Mouse (Mus musculus): Measurements from ENCODE around the gene Dlgap4. TPM values are rescaled to one million over a fixed set of nuclear protein-coding genes. Genes with fewer than 3 reads are reported as not detected.

Gene Dlgap4
- polyA plus RNA-seq, 1 experiment from 2014 or later = 96.6 TPM

- Histone ChIP-seq H3K9me3 (replicated peaks) (no peaks in the 10 kb centered on the region), H3K4me3 (replicated peaks) (no peak overlapping the region), H3K4me2 (replicated peaks) (no peak overlapping the region), H3K9ac (no peak overlapping the region), H3K4me1 (0 out of 2 replicates have a peak, but pooled peaks cover 8% of the 10 kb centered on the region), H3K27ac (replicated peaks) (no peak overlapping the region), H3K27me3 (no peaks in the 10 kb centered on the region), H3K36me3 (no peaks in the 10 kb centered on the region)
- WGBS = 45% methylated on average over 9 of the region's 9 CpGs
- ATAC-seq (ENCODE audit: insufficient number of reproducible peaks, low FRiP score, low TSS enrichment, low read depth) = no peak
Observed at GRCm38 (mm10) chr2:156698168-156698567, 84.7 kb downstream of the Dlgap4 start.

- H3K4me1 ChIP-seq = no peaks in the 10 kb centered on the region
- H3K4me3 ChIP-seq (replicated peaks) = no peak overlapping the region
- no peaks in the 10 kb centered on the region for H3K36me3 ChIP-seq
- H3K9ac ChIP-seq = no peak overlapping the region
- H3K27me3 ChIP-seq = no peaks in the 10 kb centered on the region
- no peaks in the 10 kb centered on the region for H3K9me3 ChIP-seq (replicated peaks)
- H3K4me2 ChIP-seq (replicated peaks) = no peak overlapping the region
- WGBS = 20% methylated on average over 6 of the region's 6 CpGs
- no peak overlapping the region for H3K27ac ChIP-seq (replicated peaks)
- no peak for ATAC-seq (ENCODE audit: insufficient number of reproducible peaks, low FRiP score, low TSS enrichment, low read depth)
Observed at GRCm38 (mm10) chr2:156705473-156705872, 92.0 kb downstream of the Dlgap4 start.

- Histone ChIP-seq H3K27ac (replicated peaks) (no peak overlapping the region), H3K4me3 (replicated peaks) (no peak overlapping the region), H3K9ac (no peak overlapping the region), H3K4me2 (replicated peaks) (no peak overlapping the region), H3K27me3 (no peaks in the 10 kb centered on the region), H3K9me3 (replicated peaks) (no peaks in the 10 kb centered on the region), H3K4me1 (peaks cover 32% of the 10 kb centered on the region), H3K36me3 (no peaks in the 10 kb centered on the region)
- WGBS = 73% methylated on average over 6 of the region's 6 CpGs
- no peak for ATAC-seq (ENCODE audit: insufficient number of reproducible peaks, low FRiP score, low TSS enrichment, low read depth)
Observed at GRCm38 (mm10) chr2:156716683-156717082, 103.2 kb downstream of the Dlgap4 start.

GRCm38 (mm10) chr2:156717320-156718281 lies 104.1 kb downstream of the Dlgap4 start:
- WGBS = 19% methylated on average over 17 of the region's 17 CpGs
- Histone ChIP-seq H3K4me2 (replicated peaks) (peak overlapping the region; percentile 44), H3K9ac (no peak overlapping the region), H3K4me3 (replicated peaks) (peak overlapping the region; percentile 3; the same call in 1 of the 2 replicates), H3K4me1 (peaks cover 40% of the 10 kb centered on the region), H3K27me3 (no peaks in the 10 kb centered on the region), H3K36me3 (no peaks in the 10 kb centered on the region), H3K9me3 (replicated peaks) (no peaks in the 10 kb centered on the region), H3K27ac (replicated peaks) (0 out of 2 replicates have a peak overlapping the region, but pooled peaks have one; percentile 49)
- 0 out of 2 replicates have a peak, but pooled peaks have one; percentile 1 for ATAC-seq (ENCODE audit: insufficient number of reproducible peaks, low FRiP score, low TSS enrichment, low read depth)

GRCm38 (mm10) chr2:156718793-156719192 lies 105.3 kb downstream of the Dlgap4 start:
- H3K4me1 ChIP-seq = peaks cover 49% of the 10 kb centered on the region
- ATAC-seq (ENCODE audit: insufficient number of reproducible peaks, low FRiP score, low TSS enrichment, low read depth) = no peak
- no peak overlapping the region for H3K9ac ChIP-seq
- H3K4me3 ChIP-seq (replicated peaks) = no peak overlapping the region
- no peak overlapping the region for H3K4me2 ChIP-seq (replicated peaks)
- H3K27ac ChIP-seq (replicated peaks) = 0 out of 2 replicates have a peak overlapping the region, but pooled peaks have one; percentile 49
- H3K9me3 ChIP-seq (replicated peaks) = no peaks in the 10 kb centered on the region
- no peaks in the 10 kb centered on the region for H3K36me3 ChIP-seq
- WGBS = 62% methylated on average over 5 of the region's 5 CpGs
- no peaks in the 10 kb centered on the region for H3K27me3 ChIP-seq

GRCm38 (mm10) chr2:156719549-156720312 lies 106.2 kb downstream of the Dlgap4 start:
- H3K9me3 ChIP-seq (replicated peaks) = no peaks in the 10 kb centered on the region
- H3K4me2 ChIP-seq (replicated peaks) = peak overlapping the region; percentile 77
- H3K4me1 ChIP-seq = peaks cover 58% of the 10 kb centered on the region
- H3K27me3 ChIP-seq = no peaks in the 10 kb centered on the region
- H3K27ac ChIP-seq (replicated peaks) = peak overlapping the region; percentile 88
- ATAC-seq (ENCODE audit: insufficient number of reproducible peaks, low FRiP score, low TSS enrichment, low read depth) = no peak
- H3K4me3 ChIP-seq (replicated peaks) = peak overlapping the region; percentile 98
- H3K9ac ChIP-seq = peak overlapping the region; percentile 71; the same call in 1 of the 2 replicates
- H3K36me3 ChIP-seq = no peaks in the 10 kb centered on the region
- WGBS = 82% methylated on average over 8 of the region's 8 CpGs

GRCm38 (mm10) chr2:156720313-156720674 lies 106.8 kb downstream of the Dlgap4 start:
- Histone ChIP-seq H3K4me2 (replicated peaks) (peak overlapping the region; percentile 77), H3K27me3 (no peaks in the 10 kb centered on the region), H3K36me3 (no peaks in the 10 kb centered on the region), H3K27ac (replicated peaks) (peak overlapping the region; percentile 88), H3K9me3 (replicated peaks) (no peaks in the 10 kb centered on the region), H3K9ac (peak overlapping the region; percentile 71), H3K4me3 (replicated peaks) (peak overlapping the region; percentile 98), H3K4me1 (peaks cover 64% of the 10 kb centered on the region)
- ATAC-seq (ENCODE audit: insufficient number of reproducible peaks, low FRiP score, low TSS enrichment, low read depth) = no peak; the same call in 1 of the 2 replicates
- under 1% methylated on average over 10 of the region's 10 CpGs for WGBS

- under 1% methylated on average over 75 of the region's 114 CpGs for WGBS
- H3K4me2 ChIP-seq (replicated peaks) = peak overlapping the region; percentile 80
- H3K27ac ChIP-seq (replicated peaks) = peak overlapping the region; percentile 88
- H3K9me3 ChIP-seq (replicated peaks) = no peaks in the 10 kb centered on the region
- peak overlapping the region; percentile 98 for H3K4me3 ChIP-seq (replicated peaks)
- H3K27me3 ChIP-seq = no peaks in the 10 kb centered on the region
- peaks cover 70% of the 10 kb centered on the region for H3K4me1 ChIP-seq
- no peaks in the 10 kb centered on the region for H3K36me3 ChIP-seq
- ATAC-seq (ENCODE audit: insufficient number of reproducible peaks, low FRiP score, low TSS enrichment, low read depth) = peak; percentile 90
- peak overlapping the region; percentile 96 for H3K9ac ChIP-seq
Observed at GRCm38 (mm10) chr2:156720675-156721553, 107.4 kb downstream of the Dlgap4 start.

GRCm38 (mm10) chr2:156721554-156722070 lies 108.1 kb downstream of the Dlgap4 start:
- Histone ChIP-seq H3K4me2 (replicated peaks) (peak overlapping the region; percentile 80), H3K9ac (peak overlapping the region; percentile 96), H3K9me3 (replicated peaks) (no peaks in the 10 kb centered on the region), H3K4me3 (replicated peaks) (peak overlapping the region; percentile 98), H3K27ac (replicated peaks) (peak overlapping the region; percentile 79), H3K36me3 (no peaks in the 10 kb centered on the region), H3K27me3 (no peaks in the 10 kb centered on the region), H3K4me1 (peaks cover 75% of the 10 kb centered on the region)
- no peak for ATAC-seq (ENCODE audit: insufficient number of reproducible peaks, low FRiP score, low TSS enrichment, low read depth)
- under 1% methylated on average over 17 of the region's 17 CpGs for WGBS

GRCm38 (mm10) chr2:156722071-156722575 lies 108.6 kb downstream of the Dlgap4 start:
- Histone ChIP-seq H3K27ac (replicated peaks) (peak overlapping the region; percentile 79), H3K9me3 (replicated peaks) (no peaks in the 10 kb centered on the region), H3K9ac (peak overlapping the region; percentile 96), H3K4me3 (replicated peaks) (peak overlapping the region; percentile 98), H3K4me2 (replicated peaks) (peak overlapping the region; percentile 80), H3K4me1 (peaks cover 77% of the 10 kb centered on the region), H3K27me3 (no peaks in the 10 kb centered on the region), H3K36me3 (no peaks in the 10 kb centered on the region)
- ATAC-seq (ENCODE audit: insufficient number of reproducible peaks, low FRiP score, low TSS enrichment, low read depth) = 0 out of 2 replicates have a peak, but pooled peaks have one; percentile 15
- WGBS = 1% methylated on average over 15 of the region's 15 CpGs
